Mouse (Mus musculus) midbrain, embryonic 11.5 days (tissue): ENCODE measurements around the gene Mum1. TPM values are rescaled to one million over a fixed set of nuclear protein-coding genes. Genes with fewer than 3 reads are reported as not detected.

ENCODE experiments used
- ATAC-seq: fragments of 200-750 bp; cut with Nextera tagmentation; 2 replicates; pipeline ENCODE4 v1.8.0; 2017; ENCODE audit warnings: moderate TSS enrichment, moderate library complexity; ENCODE audit not compliant: low FRiP score
- DNase-seq: peaks from one replicate; pipeline ENCODE4 v3.0.0; 2015; ENCODE audit warnings: low spot score; ENCODE audit errors: missing footprints
- H3K27ac ChIP-seq: fragments of 300-500 bp; sonication (generic); 2 replicates; pipeline ENCODE4 v1.5.1; 2014; ENCODE audit warnings: low read depth, low read length
- H3K27me3 ChIP-seq: fragments of 300-500 bp; sonication (generic); 2 replicates; pipeline ENCODE4 v1.6.1; 2014; ENCODE audit warnings: mild to moderate bottlenecking, low read length, moderate library complexity, mixed read lengths; ENCODE audit not compliant: control insufficient read depth, insufficient read depth
- H3K36me3 ChIP-seq: fragments of 300-500 bp; sonication (generic); 2 replicates; pipeline ENCODE4 v1.6.1; 2014; ENCODE audit warnings: mild to moderate bottlenecking, low read length, moderate library complexity, mixed read lengths; ENCODE audit not compliant: control insufficient read depth, insufficient read depth
- H3K4me1 ChIP-seq: fragments of 300-500 bp; sonication (generic); 2 replicates; pipeline ENCODE4 v1.6.1; 2014; ENCODE audit warnings: low read length; ENCODE audit not compliant: control insufficient read depth, insufficient read depth
- H3K4me2 ChIP-seq: fragments of 300-500 bp; sonication (generic); 2 replicates; pipeline ENCODE4 v1.6.1; 2014; ENCODE audit warnings: mild to moderate bottlenecking, moderate library complexity
- H3K4me3 ChIP-seq: fragments of 300-500 bp; sonication (generic); 2 replicates; pipeline ENCODE4 v1.5.1; 2014; ENCODE audit warnings: low read depth, low read length
- H3K9ac ChIP-seq: fragments of 300-500 bp; sonication (generic); 2 replicates; pipeline ENCODE4 v1.6.1; 2014; ENCODE audit warnings: low read length
- H3K9me3 ChIP-seq: fragments of 300-500 bp; sonication (generic); 2 replicates; pipeline ENCODE4 v1.6.1; 2016; ENCODE audit warnings: low read length; ENCODE audit not compliant: control insufficient read depth
- WGBS: fragments of 180-500 bp; shearing (Covaris S2); extraction: QIAGEN DNeasy Blood & Tissue Kit; methylation state at CpG from one replicate; pipeline ENCODE4 v1.1.7; 2014; 5-methylcytosine and 5-hydroxymethylcytosine counted together
- polyA plus RNA-seq: library from polyadenylated mRNA; unstranded; fragments of >200 nt; fragmentation: Nextera tagmentation; extraction: Ambion mirVana; gene quantifications from 2 replicates; pipeline ENCODE4 v1.2.1, GENCODE M21; 2014

The Mum1 gene
- polyA plus RNA-seq, 1 experiment from 2014 or later, result 142 TPM

- H3K27me3 ChIP-seq, result peaks cover 10% of the 10 kb centered on the region
These were observed 37.7 kb upstream of the Mum1 start for GRCm38 (mm10) chr10:80188453-80189024.

DNA sequence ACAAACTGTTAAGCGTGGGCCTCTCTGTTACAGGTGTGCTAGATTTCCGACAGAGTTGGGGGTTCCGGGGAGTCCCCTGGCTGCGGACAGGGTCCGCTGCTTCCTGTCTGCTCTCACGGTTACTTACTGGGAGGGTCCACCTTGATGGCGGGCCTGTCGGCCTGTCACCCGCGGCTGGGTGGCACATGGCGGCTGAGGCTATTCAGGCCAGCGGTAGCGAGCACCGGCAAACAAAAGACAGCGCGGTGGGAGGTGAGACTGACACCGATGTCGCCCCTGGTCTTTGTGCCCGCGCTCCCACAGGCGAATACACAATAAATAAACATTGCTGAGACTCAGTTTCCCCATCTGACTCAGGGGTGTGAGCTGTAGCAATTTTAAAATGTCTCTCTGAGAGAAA lies 36.2 kb upstream of the Mum1 start:
- Histone ChIP-seq H3K4me2 (peak overlapping the region; percentile 58), H3K4me1 (peaks cover 60% of the 10 kb centered on the region), H3K4me3 (peak overlapping the region; percentile 33), H3K9ac (peak overlapping the region; percentile 80), H3K27me3 (peaks cover 10% of the 10 kb centered on the region), H3K9me3 (no peaks in the 10 kb centered on the region), H3K36me3 (0 out of 2 replicates have a peak, but pooled peaks cover 3% of the 10 kb centered on the region), H3K27ac (peak overlapping the region; percentile 95)
- ATAC-seq (peak; percentile 34; the same call in 1 of the 2 replicates), DNase-seq (peak; percentile 96)
- 4% methylated on average over 21 of the region's 21 CpGs for WGBS

More at GRCm38 (mm10) chr10:80188453-80189024, 37.7 kb upstream of the Mum1 start:
- DNase-seq, result peak; percentile 92
- WGBS, result 30% methylated on average over 15 of the region's 15 CpGs
- Histone ChIP-seq H3K4me3 (no peak overlapping the region), H3K9ac (peak overlapping the region; percentile 31), H3K4me2 (peak overlapping the region; percentile 58), H3K4me1 (peaks cover 47% of the 10 kb centered on the region), H3K36me3 (0 out of 2 replicates have a peak, but pooled peaks cover 3% of the 10 kb centered on the region), H3K27ac (peak overlapping the region; percentile 51; the same call in 1 of the 2 replicates), H3K9me3 (no peaks in the 10 kb centered on the region)
- ATAC-seq, result no peak

GRCm38 (mm10) chr10:80190491-80191051 lies 35.7 kb upstream of the Mum1 start:
- Histone ChIP-seq H3K4me1 (peaks cover 59% of the 10 kb centered on the region), H3K9ac (peak overlapping the region; percentile 80), H3K36me3 (0 out of 2 replicates have a peak, but pooled peaks cover 3% of the 10 kb centered on the region), H3K4me2 (peak overlapping the region; percentile 58), H3K4me3 (peak overlapping the region; percentile 33), H3K9me3 (no peaks in the 10 kb centered on the region), H3K27ac (peak overlapping the region; percentile 95), H3K27me3 (peaks cover 10% of the 10 kb centered on the region)
- WGBS, result under 1% methylated on average over 48 of the region's 48 CpGs
- DNase-seq, result peak; percentile 97
- peak; percentile 65 for ATAC-seq

DNA sequence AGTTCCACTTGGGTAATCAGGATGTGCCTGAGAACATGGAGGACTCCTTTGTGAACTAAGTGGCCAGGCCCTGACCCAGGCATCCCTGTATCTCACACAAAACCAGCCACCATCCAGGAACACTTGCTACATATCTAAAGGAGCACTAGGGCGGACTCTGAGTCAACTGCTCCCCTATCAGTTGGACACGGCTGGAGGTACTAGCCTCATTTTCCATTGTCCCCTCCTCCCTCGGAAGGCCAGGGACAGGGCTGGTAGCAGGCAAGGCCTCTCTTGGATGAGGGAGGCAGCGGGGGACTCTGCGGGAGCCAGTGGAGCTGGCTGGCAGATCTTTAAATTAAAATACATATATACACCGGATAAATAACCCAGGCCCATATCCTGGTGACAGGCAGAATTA lies 32.3 kb upstream of the Mum1 start:
- WGBS, result 34% methylated on average over 6 of the region's 6 CpGs
- Histone ChIP-seq H3K9me3 (no peaks in the 10 kb centered on the region), H3K4me1 (peaks cover 65% of the 10 kb centered on the region), H3K36me3 (no peaks in the 10 kb centered on the region), H3K27ac (peak overlapping the region; percentile 93), H3K9ac (peak overlapping the region; percentile 59), H3K27me3 (peaks cover 4% of the 10 kb centered on the region), H3K4me2 (no peak overlapping the region; the same call in 1 of the 2 replicates), H3K4me3 (no peak overlapping the region)
- DNase-seq, result peak; percentile 82
- no peak for ATAC-seq

GRCm38 (mm10) chr10:80194441-80194840 lies 31.8 kb upstream of the Mum1 start:
- no peak overlapping the region for H3K4me3 ChIP-seq
- 0 out of 2 replicates have a peak, but pooled peaks have one; percentile 2 for ATAC-seq
- H3K27me3 ChIP-seq, result peaks cover 4% of the 10 kb centered on the region
- H3K36me3 ChIP-seq, result no peaks in the 10 kb centered on the region
- 16% methylated on average over 8 of the region's 8 CpGs for WGBS
- H3K9me3 ChIP-seq, result no peaks in the 10 kb centered on the region
- peaks cover 60% of the 10 kb centered on the region for H3K4me1 ChIP-seq
- H3K9ac ChIP-seq, result peak overlapping the region; percentile 59
- H3K27ac ChIP-seq, result peak overlapping the region; percentile 93
- peak overlapping the region; percentile 20; the same call in 1 of the 2 replicates for H3K4me2 ChIP-seq
- peak; percentile 94 for DNase-seq

DNA sequence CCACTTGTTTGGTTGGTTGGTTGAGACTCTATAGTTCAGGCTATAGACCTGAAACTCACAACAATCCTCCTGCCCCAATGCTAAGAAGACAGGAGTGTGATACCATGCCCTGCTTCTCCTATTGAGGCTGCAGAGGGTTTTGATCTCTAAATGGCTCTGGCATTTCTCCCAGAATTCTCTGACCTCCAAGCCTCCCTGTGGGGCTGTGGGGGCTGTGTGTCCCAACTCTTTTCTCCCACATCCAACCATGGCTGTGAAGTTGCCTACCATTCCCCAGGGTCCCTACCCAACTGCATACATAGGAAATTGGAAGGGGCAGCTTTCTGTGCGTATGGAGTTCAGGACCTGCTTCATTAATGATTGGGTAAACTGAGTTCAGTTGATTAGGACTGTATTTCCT lies 30.1 kb upstream of the Mum1 start:
- ATAC-seq (no peak), DNase-seq (no peak)
- H3K27ac ChIP-seq, result peak overlapping the region; percentile 53
- no peaks in the 10 kb centered on the region for H3K36me3 ChIP-seq
- H3K27me3 ChIP-seq, result peaks cover 4% of the 10 kb centered on the region; the same call in 1 of the 2 replicates
- no peak overlapping the region for H3K4me3 ChIP-seq
- no peaks in the 10 kb centered on the region for H3K9me3 ChIP-seq
- H3K9ac ChIP-seq, result no peak overlapping the region; the same call in 1 of the 2 replicates
- H3K4me2 ChIP-seq, result 0 out of 2 replicates have a peak overlapping the region, but pooled peaks have one; percentile 0
- peaks cover 51% of the 10 kb centered on the region for H3K4me1 ChIP-seq
- WGBS, result 74% methylated on average over 1 of the region's 1 CpGs

DNA sequence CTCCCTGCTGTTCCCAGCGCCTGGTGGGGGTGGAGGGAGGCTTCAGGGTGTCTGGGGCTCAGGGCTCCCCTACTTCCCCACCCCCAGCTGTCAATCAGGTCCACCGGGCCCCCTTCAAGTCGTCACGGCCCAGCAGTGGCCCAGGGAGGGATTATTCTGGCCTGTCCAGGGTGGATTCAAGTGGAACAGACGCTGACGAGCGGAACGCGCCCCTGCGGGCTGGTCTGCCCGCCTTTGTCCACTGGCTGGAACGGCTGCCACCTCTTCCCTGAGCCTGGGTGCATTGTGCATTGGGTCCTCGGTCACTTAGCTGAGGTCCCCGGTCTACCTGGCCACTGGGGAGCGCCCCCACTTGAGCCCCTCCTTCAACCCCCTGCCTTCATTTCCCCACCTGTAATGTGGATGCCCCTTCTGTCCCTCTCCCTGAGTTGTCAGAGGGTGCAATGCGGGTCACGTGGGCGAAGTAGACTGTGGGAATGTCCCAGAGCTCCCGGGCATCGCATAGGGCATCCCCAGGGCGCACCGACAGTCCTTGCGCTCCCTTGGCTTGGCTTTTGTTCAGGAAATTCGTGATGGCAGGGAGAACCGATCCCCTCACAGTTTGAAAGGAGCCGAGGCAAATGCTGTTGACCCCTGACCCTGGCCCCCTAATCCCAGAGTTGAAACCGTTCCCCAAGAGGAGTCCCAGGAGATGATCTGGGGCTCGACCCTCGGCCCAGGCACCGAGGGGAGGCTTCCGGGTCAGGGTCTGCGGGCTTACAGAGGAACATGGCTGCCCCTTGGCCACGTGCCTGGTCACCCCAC lies 29.3 kb upstream of the Mum1 start:
- 21% methylated on average over 33 of the region's 33 CpGs for WGBS
- ATAC-seq, result peak; percentile 72

GRCm38 (mm10) chr10:80199440-80200008 lies 26.7 kb upstream of the Mum1 start:
- Histone ChIP-seq H3K27me3 (no peaks in the 10 kb centered on the region; the same call in 1 of the 2 replicates), H3K27ac (peak overlapping the region; percentile 64), H3K36me3 (no peaks in the 10 kb centered on the region), H3K4me1 (peaks cover 41% of the 10 kb centered on the region), H3K9ac (peak overlapping the region; percentile 21; the same call in 1 of the 2 replicates), H3K4me2 (no peak overlapping the region), H3K9me3 (no peaks in the 10 kb centered on the region), H3K4me3 (no peak overlapping the region)
- 59% methylated on average over 3 of the region's 3 CpGs for WGBS
- ATAC-seq (peak; percentile 62), DNase-seq (peak; percentile 96)

More for the DNA sequence above, 29.3 kb upstream of the Mum1 start:
- H3K27me3 ChIP-seq, result peaks cover 4% of the 10 kb centered on the region; the same call in 1 of the 2 replicates
- peak; percentile 94 for DNase-seq
- H3K27ac ChIP-seq, result peak overlapping the region; percentile 53
- H3K9ac ChIP-seq, result peak overlapping the region; percentile 40
- H3K4me1 ChIP-seq, result peaks cover 49% of the 10 kb centered on the region
- H3K4me3 ChIP-seq, result peak overlapping the region; percentile 5; the same call in 1 of the 2 replicates
- H3K4me2 ChIP-seq, result peak overlapping the region; percentile 28; the same call in 1 of the 2 replicates
- H3K9me3 ChIP-seq, result no peaks in the 10 kb centered on the region
- no peaks in the 10 kb centered on the region for H3K36me3 ChIP-seq
